Mouse (Mus musculus): ENCODE measurements around the gene Ints7.

- TF ChIP-seq CHD2 (IDR thresholded peaks at IDR 0.05; ENCODE audit: low read depth, low read length) (no peak), ZNF384 (IDR thresholded peaks at IDR 0.05; ENCODE audit: low read depth, low read length) (no peak), ZC3H11A (IDR thresholded peaks at IDR 0.05; ENCODE audit: borderline replicate concordance, low read depth, low read length) (no peak), MAFK (IDR thresholded peaks at IDR 0.05; ENCODE audit: insufficient read depth, low read depth, low read length) (no peak), HCFC1 (IDR thresholded peaks at IDR 0.05; ENCODE audit: borderline replicate concordance, insufficient read depth, low read length) (no peak)
Measured at GRCm38 (mm10) chr1:191639200-191639807, 63.9 kb downstream of the Ints7 start.

Measured in ES-E14 (cell line).